Mouse (Mus musculus) C2C12 (cell line): ENCODE measurements around the gene Patj.

Source experiments
- CEBPB ChIP-seq: IDR thresholded peaks from one replicate; pipeline ENCODE4 v1.6.1; 2011; ENCODE audit warnings: low read depth, mild to moderate bottlenecking, control low read depth, moderate library complexity
- CTCF ChIP-seq: IDR thresholded peaks from one replicate; pipeline ENCODE4 v1.5.1; 2011; ENCODE audit not compliant: control insufficient read depth, insufficient read depth, insufficient read length
- FOSL1 ChIP-seq: IDR thresholded peaks from one replicate; pipeline ENCODE4 v1.8.0; 2011; ENCODE audit warnings: mild to moderate bottlenecking, low read length; ENCODE audit not compliant: poor library complexity, insufficient read depth, severe bottlenecking
- MAX ChIP-seq: IDR thresholded peaks from one replicate; pipeline ENCODE4 v1.6.1; 2011; ENCODE audit warnings: mild to moderate bottlenecking, control low read depth
- MYOG ChIP-seq: IDR thresholded peaks from one replicate; pipeline ENCODE4 v1.6.1; 2011; ENCODE audit not compliant: control insufficient read depth, insufficient read length; ENCODE audit errors: extremely low read depth

DNA sequence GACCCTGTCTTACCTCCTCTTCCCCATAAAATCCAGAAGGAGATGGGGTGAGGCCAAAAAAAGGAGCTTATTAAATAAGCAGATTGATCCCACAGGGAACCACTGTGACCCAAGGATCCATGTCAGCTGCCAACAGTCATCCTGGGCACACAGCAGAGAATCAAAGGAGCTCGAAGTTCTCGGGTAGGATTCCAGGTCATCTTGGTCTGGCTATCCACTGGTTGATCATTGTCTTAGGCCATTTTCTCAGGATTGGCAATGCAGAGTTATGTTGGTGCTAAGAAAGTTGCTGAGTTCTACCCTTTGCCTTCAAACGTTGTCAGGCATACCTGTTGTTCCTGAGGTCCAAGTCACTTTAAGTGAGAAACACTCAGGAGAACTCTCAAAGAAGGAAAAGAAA, 304.6 kb downstream of the Patj start:
- TF ChIP-seq MYOG (no peak), CTCF (no peak), CEBPB (no peak), FOSL1 (no peak), MAX (no peak)
